Mouse (Mus musculus): Measurements from ENCODE around the gene D630045J12Rik. TPM values are rescaled to one million over a fixed set of nuclear protein-coding genes. Genes with fewer than 3 reads are reported as not detected.
A peak's percentile ranks its signal among the peaks of the same experiment; 100 is the strongest.

The D630045J12Rik gene
- polyA plus RNA-seq, 1 experiment from 2014 or later = 0.80 TPM

DNA sequence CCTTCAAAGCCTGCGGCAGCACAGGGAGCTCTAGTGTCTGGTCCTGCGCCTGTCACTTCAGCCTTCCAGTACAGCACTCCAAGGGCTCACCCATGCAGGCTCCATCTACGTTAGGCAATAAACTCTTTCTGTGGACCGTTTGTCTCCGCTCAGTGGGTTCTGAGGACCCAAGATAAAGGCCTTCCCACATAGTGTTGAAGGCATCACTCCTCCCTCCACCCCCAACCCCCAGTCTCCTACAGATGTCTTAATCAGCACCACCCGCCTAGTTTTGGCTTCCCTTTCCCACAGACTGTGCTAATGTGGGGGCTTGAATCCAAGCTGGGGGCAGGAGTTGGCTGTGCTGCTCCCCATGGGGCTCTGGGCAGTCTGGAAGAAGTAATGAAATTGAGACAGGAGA, 150.0 kb downstream of the D630045J12Rik start:
- peaks cover 11% of the 10 kb centered on the region for H3K4me1 ChIP-seq
- WGBS (ENCODE audit: insufficient replicate concordance) = 23% methylated on average over 6 of the region's 6 CpGs
- no peaks in the 10 kb centered on the region for H3K9me3 ChIP-seq (replicated peaks)
- no peaks in the 10 kb centered on the region for H3K27me3 ChIP-seq (replicated peaks)
- no peak overlapping the region for H3K9ac ChIP-seq
- ATAC-seq = peak; percentile 84
- H3K4me3 ChIP-seq = no peak overlapping the region
- H3K4me2 ChIP-seq = peak overlapping the region; percentile 12; the same call in 1 of the 2 replicates
- 0 out of 2 replicates have a peak overlapping the region, but pooled peaks have one; percentile 25 for H3K27ac ChIP-seq
- no peaks in the 10 kb centered on the region for H3K36me3 ChIP-seq

DNA sequence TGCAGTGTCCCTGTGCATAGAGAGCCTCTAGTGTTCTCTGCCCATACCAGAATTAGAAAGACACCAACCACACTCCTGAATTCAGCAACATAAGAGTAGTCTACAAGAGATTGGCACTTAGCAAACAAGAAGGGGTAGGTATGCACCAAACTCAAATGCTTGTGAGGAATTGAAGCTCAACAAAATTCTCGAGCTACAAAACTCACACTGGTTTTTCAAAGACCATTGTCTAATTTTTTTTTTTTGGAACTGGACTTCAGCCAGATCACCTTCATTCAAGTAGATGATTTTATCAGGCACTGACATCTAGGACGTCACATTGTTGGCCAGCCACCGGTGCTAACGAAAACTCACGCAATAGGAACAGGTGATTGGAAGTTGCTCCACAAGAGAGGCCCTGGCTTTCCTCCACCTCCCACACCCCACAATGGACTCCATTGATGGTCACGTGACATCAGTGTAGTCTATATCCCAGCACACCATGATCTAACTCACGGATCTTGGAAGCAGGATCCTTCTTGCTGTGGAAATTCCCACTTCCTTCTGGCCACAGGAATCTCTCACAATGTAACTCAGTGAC, 151.5 kb downstream of the D630045J12Rik start:
- Histone ChIP-seq H3K27ac (no peak overlapping the region), H3K9ac (no peak overlapping the region), H3K4me3 (no peak overlapping the region), H3K4me1 (peaks cover 11% of the 10 kb centered on the region), H3K4me2 (no peak overlapping the region), H3K27me3 (replicated peaks) (no peaks in the 10 kb centered on the region), H3K9me3 (replicated peaks) (no peaks in the 10 kb centered on the region), H3K36me3 (no peaks in the 10 kb centered on the region)
- 71% methylated on average over 7 of the region's 7 CpGs for WGBS (ENCODE audit: insufficient replicate concordance)
- no peak for ATAC-seq

GRCm38 (mm10) chr6:38096961-38097370, 156.8 kb downstream of the D630045J12Rik start:
- no peak overlapping the region for H3K27ac ChIP-seq
- no peaks in the 10 kb centered on the region for H3K36me3 ChIP-seq
- no peak overlapping the region for H3K4me2 ChIP-seq
- no peaks in the 10 kb centered on the region for H3K27me3 ChIP-seq (replicated peaks)
- H3K4me1 ChIP-seq = 0 out of 2 replicates have a peak, but pooled peaks cover 3% of the 10 kb centered on the region
- no peak overlapping the region for H3K4me3 ChIP-seq
- no peak overlapping the region for H3K9ac ChIP-seq
- H3K9me3 ChIP-seq (replicated peaks) = no peaks in the 10 kb centered on the region
- WGBS (ENCODE audit: insufficient replicate concordance) = 42% methylated on average over 5 of the region's 5 CpGs
- no peak for ATAC-seq

DNA sequence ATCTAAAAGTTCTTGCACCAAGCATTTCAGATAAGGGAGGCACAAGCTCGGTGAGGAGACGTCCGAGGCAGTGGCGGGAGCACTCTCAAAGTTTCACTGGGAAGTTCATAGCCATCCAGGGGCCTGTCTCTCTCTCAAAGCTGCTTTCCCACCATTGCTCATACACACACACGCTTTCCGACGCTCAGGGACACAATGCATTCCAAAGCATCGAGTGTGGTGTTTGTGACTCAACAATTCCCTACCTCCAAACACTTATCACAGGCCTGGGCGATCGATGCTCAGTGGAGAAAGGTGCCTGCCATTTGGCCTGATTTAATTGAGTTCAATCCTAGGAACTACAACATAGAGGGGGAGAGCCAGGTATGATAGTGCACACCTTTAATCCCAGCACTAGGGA, 159.1 kb downstream of the D630045J12Rik start:
- ATAC-seq = no peak
- H3K4me1 ChIP-seq = 0 out of 2 replicates have a peak, but pooled peaks cover 3% of the 10 kb centered on the region
- H3K36me3 ChIP-seq = no peaks in the 10 kb centered on the region
- no peaks in the 10 kb centered on the region for H3K27me3 ChIP-seq (replicated peaks)
- H3K4me3 ChIP-seq = no peak overlapping the region
- no peaks in the 10 kb centered on the region for H3K9me3 ChIP-seq (replicated peaks)
- H3K9ac ChIP-seq = no peak overlapping the region
- no peak overlapping the region for H3K4me2 ChIP-seq
- no peak overlapping the region for H3K27ac ChIP-seq
- WGBS (ENCODE audit: insufficient replicate concordance) = 78% methylated on average over 10 of the region's 10 CpGs

DNA sequence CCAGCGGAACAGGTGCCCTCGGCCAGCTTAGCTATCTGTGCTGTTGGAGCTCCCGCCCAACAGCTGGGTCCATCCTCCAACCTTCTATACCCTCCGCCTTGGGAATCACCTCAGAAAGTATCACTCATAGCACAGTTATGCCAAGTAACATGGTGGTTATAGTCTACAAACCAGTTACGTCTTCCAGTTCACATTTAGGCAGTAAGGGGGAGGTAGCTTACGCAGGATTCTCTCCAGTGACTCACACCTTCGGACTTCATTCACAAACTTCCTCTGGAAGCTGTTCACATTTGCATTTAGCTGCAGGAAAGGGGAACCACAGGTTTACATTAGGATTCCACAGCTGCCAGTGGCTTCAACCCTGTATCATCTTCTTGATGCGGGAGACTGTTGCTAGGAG, 161.3 kb downstream of the D630045J12Rik start:
- Histone ChIP-seq H3K9me3 (replicated peaks) (no peaks in the 10 kb centered on the region), H3K4me2 (no peak overlapping the region), H3K27me3 (replicated peaks) (no peaks in the 10 kb centered on the region), H3K4me3 (no peak overlapping the region), H3K9ac (no peak overlapping the region), H3K27ac (no peak overlapping the region), H3K4me1 (0 out of 2 replicates have a peak, but pooled peaks cover 3% of the 10 kb centered on the region), H3K36me3 (no peaks in the 10 kb centered on the region)
- 77% methylated on average over 8 of the region's 8 CpGs for WGBS (ENCODE audit: insufficient replicate concordance)
- ATAC-seq = no peak

DNA sequence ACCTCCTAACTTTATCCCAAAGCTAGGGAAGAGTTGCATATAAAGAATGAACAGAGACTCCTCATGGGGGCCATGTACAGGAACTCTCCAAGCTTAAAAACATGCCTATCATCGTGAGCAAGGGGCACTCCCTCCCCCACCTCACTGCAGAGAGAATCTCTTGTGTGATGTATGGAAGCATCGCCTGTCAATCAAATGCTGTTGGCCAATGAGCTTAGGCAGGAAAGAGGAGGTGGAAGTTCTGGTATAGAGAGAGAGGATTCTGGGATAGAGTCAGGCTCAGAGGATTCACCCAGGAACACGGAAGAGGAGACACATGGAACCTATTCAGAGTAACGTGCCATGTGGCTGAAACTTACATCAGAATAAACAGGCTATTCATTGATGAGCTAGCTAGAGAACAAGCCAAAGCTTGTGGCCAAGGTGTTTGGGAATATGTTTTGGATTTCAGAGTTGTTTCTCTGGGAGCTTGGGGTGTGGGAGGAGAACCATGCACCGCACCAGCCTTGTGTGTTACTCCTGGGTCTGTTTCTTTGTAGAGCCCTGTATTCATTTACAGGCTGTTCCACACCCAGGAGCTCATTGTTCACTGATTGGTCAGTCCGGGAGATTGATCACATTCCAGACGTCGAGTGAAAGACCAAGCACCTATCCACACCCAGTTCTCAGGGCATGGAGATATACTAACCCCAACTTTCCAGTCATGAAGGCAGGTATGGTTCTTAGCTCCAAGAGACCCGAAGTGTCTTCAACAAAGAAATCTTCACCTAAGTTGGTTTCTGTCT, 166.4 kb downstream of the D630045J12Rik start:
- no peaks in the 10 kb centered on the region for H3K36me3 ChIP-seq
- ATAC-seq = no peak
- H3K4me3 ChIP-seq = no peak overlapping the region
- no peak overlapping the region for H3K27ac ChIP-seq
- no peaks in the 10 kb centered on the region for H3K9me3 ChIP-seq (replicated peaks)
- no peaks in the 10 kb centered on the region for H3K4me1 ChIP-seq
- no peak overlapping the region for H3K9ac ChIP-seq
- H3K27me3 ChIP-seq (replicated peaks) = no peaks in the 10 kb centered on the region
- no peak overlapping the region for H3K4me2 ChIP-seq
- 74% methylated on average over 9 of the region's 9 CpGs for WGBS (ENCODE audit: insufficient replicate concordance)

GRCm38 (mm10) chr6:38083204-38083603, 170.6 kb downstream of the D630045J12Rik start:
- Histone ChIP-seq H3K9ac (no peak overlapping the region), H3K4me1 (peaks cover 8% of the 10 kb centered on the region; the same call in 1 of the 2 replicates), H3K27me3 (replicated peaks) (no peaks in the 10 kb centered on the region), H3K4me3 (no peak overlapping the region), H3K36me3 (no peaks in the 10 kb centered on the region), H3K27ac (no peak overlapping the region), H3K9me3 (replicated peaks) (no peaks in the 10 kb centered on the region), H3K4me2 (no peak overlapping the region)
- ATAC-seq = no peak
- WGBS (ENCODE audit: insufficient replicate concordance) = 50% methylated on average over 4 of the region's 4 CpGs

DNA sequence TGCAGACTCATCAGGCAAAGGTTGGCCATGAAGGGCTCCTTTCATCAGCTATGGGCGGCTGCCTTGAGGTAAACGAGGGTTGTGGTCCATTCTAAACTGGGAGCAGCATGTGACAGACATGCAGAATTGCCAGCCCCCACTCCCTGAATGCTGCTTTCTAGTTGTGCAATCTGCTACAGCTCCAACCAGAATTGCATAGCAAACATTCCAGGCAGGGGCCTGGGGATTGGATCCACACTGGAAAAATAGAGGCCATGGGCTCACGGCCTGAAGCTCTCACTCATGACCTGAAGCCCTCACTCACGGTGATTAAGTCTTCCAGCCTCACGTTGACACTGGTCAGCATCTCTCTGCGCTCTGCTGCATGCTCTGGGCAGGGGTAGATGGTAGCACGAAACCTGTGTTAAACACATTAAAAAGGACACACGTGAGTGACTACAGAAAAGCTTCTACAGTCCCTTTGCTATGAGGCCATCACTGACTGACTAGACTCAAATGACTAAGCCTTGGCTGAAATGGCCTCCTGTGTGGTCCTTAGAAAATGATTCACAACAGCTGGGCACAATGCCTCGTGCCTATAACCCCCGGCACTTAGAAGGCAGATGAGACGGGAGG, 172.0 kb downstream of the D630045J12Rik start:
- peaks cover 8% of the 10 kb centered on the region; the same call in 1 of the 2 replicates for H3K4me1 ChIP-seq

DNA sequence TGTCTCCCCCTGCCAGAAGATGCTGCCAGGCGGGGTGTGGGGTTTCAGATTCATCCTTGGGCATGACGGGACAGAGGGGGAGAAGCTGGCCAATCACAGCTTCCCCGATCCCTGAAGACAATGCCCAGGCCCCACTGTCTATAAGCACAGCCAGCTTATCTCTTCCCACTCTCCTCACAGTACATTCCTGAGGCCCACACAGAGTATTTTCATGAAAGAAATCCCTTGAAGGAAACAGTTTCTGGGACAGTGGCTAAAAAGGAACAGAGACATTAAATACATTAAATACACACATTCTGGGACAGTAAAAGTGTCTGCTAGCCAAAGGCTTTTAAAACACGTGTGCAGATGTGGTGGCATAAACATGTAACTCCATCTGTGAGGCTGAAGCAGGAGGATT, 173.4 kb downstream of the D630045J12Rik start:
- no peaks in the 10 kb centered on the region for H3K36me3 ChIP-seq
- no peak overlapping the region for H3K9ac ChIP-seq
- 55% methylated on average over 4 of the region's 4 CpGs for WGBS (ENCODE audit: insufficient replicate concordance)
- no peaks in the 10 kb centered on the region for H3K9me3 ChIP-seq (replicated peaks)
- no peak overlapping the region for H3K4me2 ChIP-seq
- no peak overlapping the region for H3K4me3 ChIP-seq
- no peak for ATAC-seq
- H3K4me1 ChIP-seq = peaks cover 8% of the 10 kb centered on the region; the same call in 1 of the 2 replicates
- H3K27ac ChIP-seq = no peak overlapping the region
- H3K27me3 ChIP-seq (replicated peaks) = no peaks in the 10 kb centered on the region

More for the DNA sequence above, 172.0 kb downstream of the D630045J12Rik start:
- Histone ChIP-seq H3K27me3 (replicated peaks) (no peaks in the 10 kb centered on the region), H3K27ac (no peak overlapping the region), H3K9me3 (replicated peaks) (no peaks in the 10 kb centered on the region), H3K36me3 (no peaks in the 10 kb centered on the region), H3K9ac (no peak overlapping the region), H3K4me3 (no peak overlapping the region), H3K4me2 (no peak overlapping the region)
- ATAC-seq = no peak
- 64% methylated on average over 11 of the region's 11 CpGs for WGBS (ENCODE audit: insufficient replicate concordance)

GRCm38 (mm10) chr6:38073592-38073991, 180.2 kb downstream of the D630045J12Rik start:
- no peak overlapping the region for H3K9ac ChIP-seq
- H3K4me1 ChIP-seq = peaks cover 23% of the 10 kb centered on the region
- WGBS (ENCODE audit: insufficient replicate concordance) = 77% methylated on average over 3 of the region's 3 CpGs
- no peak overlapping the region for H3K27ac ChIP-seq
- no peaks in the 10 kb centered on the region for H3K27me3 ChIP-seq (replicated peaks)
- H3K9me3 ChIP-seq (replicated peaks) = 0 out of 2 replicates have a peak, but pooled peaks cover 7% of the 10 kb centered on the region
- H3K36me3 ChIP-seq = no peaks in the 10 kb centered on the region
- H3K4me3 ChIP-seq = no peak overlapping the region
- no peak overlapping the region for H3K4me2 ChIP-seq
- ATAC-seq = no peak
